23 mouse cellular contexts compared by ENCODE assay signal in genomic region chr13:24102256-24102655, GRCm38 (mm10).
"Had no signal": no experiment of that assay in that cellular context is flagged by ENCODE, and none has a peak within 500 bp of the region (broad histone marks: within the 10 kb centered on the region; RNA-seq: fewer than 3 reads in every experiment).

No protein-coding gene starts in this region.

- H3K4me1 ChIP-seq: liver, embryonic 15.5 days had no signal

- H3K36me3 ChIP-seq: limb, embryonic 10.5 days; liver, embryonic 12.5 days; liver, embryonic 15.5 days; lung, embryonic 15.5 days; midbrain, embryonic 12.5 days; midbrain, embryonic 15.5 days; neural tube, embryonic 12.5 days; neural tube, embryonic 15.5 days had no signal

- ATAC-seq: liver, embryonic 12.5 days had no signal

- H3K27me3 ChIP-seq: limb, embryonic 13.5 days; liver, embryonic 12.5 days; liver, embryonic 15.5 days; lung, embryonic 15.5 days; midbrain, embryonic 12.5 days; midbrain, embryonic 15.5 days; neural tube, embryonic 12.5 days; neural tube, embryonic 15.5 days had no signal

- DNase-seq: kidney, adult 9 months; kidney, postnatal 25 days; liver; lung, postnatal 14 days; right cerebral cortex, adult 18-20 months; right cerebral cortex, postnatal 14 days; right cerebral cortex, postnatal 4 days; thymus, adult 2 months; thymus, postnatal 14 days; thymus, postnatal 4 days had no signal

- H3K27ac ChIP-seq: kidney, postnatal 0 days; layer of hippocampus, adult 2 months; limb, embryonic 10.5 days; limb, embryonic 13.5 days; liver, embryonic 12.5 days; liver, embryonic 15.5 days; lung, embryonic 15.5 days; macrophage; midbrain, embryonic 12.5 days; midbrain, embryonic 15.5 days; neural tube, embryonic 12.5 days; neural tube, embryonic 15.5 days; stomach, postnatal 0 days had no signal

- H3K9me3 ChIP-seq: limb, embryonic 10.5 days; limb, embryonic 13.5 days; liver, embryonic 12.5 days; liver, embryonic 15.5 days; lung, embryonic 15.5 days; midbrain, embryonic 12.5 days; midbrain, embryonic 15.5 days; neural tube, embryonic 12.5 days; neural tube, embryonic 15.5 days had no signal

- H3K4me3 ChIP-seq: layer of hippocampus, adult 2 months; limb, embryonic 10.5 days; limb, embryonic 13.5 days; liver, embryonic 12.5 days; liver, embryonic 15.5 days; lung, embryonic 15.5 days; midbrain, embryonic 12.5 days; midbrain, embryonic 15.5 days; neural tube, embryonic 12.5 days; neural tube, embryonic 15.5 days had no signal

- H3K4me2 ChIP-seq: limb, embryonic 13.5 days; liver, embryonic 12.5 days; liver, embryonic 15.5 days; lung, embryonic 15.5 days; midbrain, embryonic 12.5 days; midbrain, embryonic 15.5 days; neural tube, embryonic 12.5 days; neural tube, embryonic 15.5 days had no signal

- H3K9ac ChIP-seq: limb, embryonic 13.5 days; liver, embryonic 12.5 days; liver, embryonic 15.5 days; lung, embryonic 15.5 days; midbrain, embryonic 12.5 days; midbrain, embryonic 15.5 days; neural tube, embryonic 12.5 days; neural tube, embryonic 15.5 days had no signal
